13 mouse cellular contexts compared by ENCODE assay signal in genomic region chr2:167840344-167840743, GRCm38 (mm10).
DNase-seq lines count a peak whose midpoint lies in the region.
"Had no signal": no experiment of that assay in that cellular context is flagged by ENCODE, and none has a peak within 500 bp of the region (broad histone marks: within the 10 kb centered on the region; RNA-seq: fewer than 3 reads in every experiment).

No protein-coding gene starts in this region.

- peak; percentile 26 to 31 for DNase-seq in B cell, adult 2 months
- DNase-seq in CD8-positive naive resting alpha-beta T cell, adult 2 months (ENCODE audit: low read depth in 2 of 2, low spot score in 2 of 2), result peak; percentile 41 to 46
- DNase-seq in induced T-regulatory cell, adult 2 months (ENCODE audit: low read depth), result peak; percentile 75
- peak; percentile 59 for DNase-seq in naive thymus-derived CD4-positive, alpha-beta T cell, adult 2 months (ENCODE audit: low read depth)
- no peak for DNase-seq in layer of hippocampus, adult 8-10 months (ENCODE audit: low spot score in 2 of 2)
- DNase-seq in cerebellum, adult 9-11 months, result no peak
- DNase-seq in right cerebral cortex, postnatal 10 days (ENCODE audit: low spot score in 2 of 2), result no peak
- DNase-seq: cerebellum, adult 11 months; gastrocnemius, postnatal 10 days; kidney, adult 9 months; lung, postnatal 10 days; midbrain, embryonic 14.5 days; spleen, adult 18-20 months had no signal

Comparison
In these comparisons a context has a peak if more than half of its experiments do, and no peak if none do; other contexts are left out.
1. DNase-seq: peak in B cell, adult 2 months (2 of 2), CD8-positive naive resting alpha-beta T cell, adult 2 months (2 of 2), induced T-regulatory cell, adult 2 months (single experiment) and naive thymus-derived CD4-positive, alpha-beta T cell, adult 2 months (single experiment); none in layer of hippocampus, adult 8-10 months (0 of 2), cerebellum, adult 9-11 months (single experiment) and right cerebral cortex, postnatal 10 days (0 of 2).